Mouse (Mus musculus) retina, postnatal 1 day (tissue): Measurements from ENCODE around the gene Ggta1.

Experiments
- DNase-seq: peaks from one replicate; pipeline ENCODE4 v3.0.0-alpha.2; 2012

Ggta1 gene

DNA sequence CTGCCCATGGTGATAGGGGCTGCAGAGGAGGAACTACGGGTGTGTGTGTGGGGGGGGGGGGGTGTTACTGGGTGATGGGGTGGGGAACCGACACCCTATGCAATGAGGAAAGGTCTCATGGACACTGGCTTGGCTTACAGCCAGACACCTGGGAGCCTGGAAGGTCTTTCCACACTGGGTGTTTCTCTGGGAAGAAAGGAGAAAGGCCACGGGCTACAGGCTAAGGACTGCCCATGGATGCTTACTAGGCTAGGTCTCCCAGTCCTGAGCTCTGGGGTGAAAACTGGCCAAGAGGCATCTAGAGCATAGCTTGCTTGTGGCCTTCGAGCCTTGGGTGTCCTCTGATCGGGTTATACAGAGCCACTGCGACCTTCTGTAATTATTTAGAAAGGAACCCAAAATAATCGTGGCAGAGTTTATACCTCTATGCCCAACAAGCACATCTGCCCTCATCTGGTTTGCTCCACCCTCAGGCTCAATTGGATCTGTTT is at the start of gene Ggta1:
Gene Ggta1 (minus strand): TSS at position 441 of the 491 bp plus-strand sequence.
- DNase-seq, result peak; percentile 24

DNA sequence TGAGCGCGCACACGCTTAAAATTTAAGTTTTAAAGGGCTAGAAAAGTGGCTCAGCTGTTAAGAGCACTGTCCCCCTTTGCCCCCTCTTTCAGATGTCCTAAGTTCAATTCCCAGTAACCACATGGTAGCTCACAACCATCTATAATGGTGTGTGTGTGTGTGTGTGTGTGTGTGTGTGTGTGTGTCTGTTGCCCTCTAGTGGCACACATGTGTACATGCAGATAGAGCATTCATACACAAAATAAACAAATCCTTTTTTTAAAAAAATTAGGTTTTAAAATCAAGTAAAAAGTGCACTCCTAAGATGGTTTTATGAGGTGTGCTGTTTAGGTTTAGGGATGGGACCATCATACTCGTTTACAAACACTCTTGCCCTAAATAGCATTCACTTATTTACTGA is 49.2 kb upstream of the Ggta1 start:
- DNase-seq, result no peak

DNA sequence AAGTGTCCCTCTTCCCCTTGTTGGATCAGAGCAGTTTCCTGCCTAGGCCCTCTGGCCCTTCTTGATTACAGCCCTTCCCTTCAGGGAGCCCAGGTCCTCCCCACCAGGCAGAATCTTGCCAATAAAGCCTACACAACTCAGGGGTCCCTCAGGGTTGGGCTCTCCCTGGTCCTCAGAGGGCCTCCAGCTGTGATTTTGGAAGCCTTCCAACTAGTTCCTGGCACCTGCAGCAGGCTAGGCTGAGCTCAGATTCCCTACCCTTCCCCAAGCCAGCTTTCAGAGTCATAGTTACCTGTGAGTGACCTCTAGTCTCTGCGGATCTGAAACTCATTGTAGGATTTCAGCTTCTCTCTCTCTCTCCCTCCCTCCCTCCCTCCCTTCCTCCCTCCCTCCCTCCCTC is 47.9 kb upstream of the Ggta1 start:
- peak; percentile 19 for DNase-seq

DNA sequence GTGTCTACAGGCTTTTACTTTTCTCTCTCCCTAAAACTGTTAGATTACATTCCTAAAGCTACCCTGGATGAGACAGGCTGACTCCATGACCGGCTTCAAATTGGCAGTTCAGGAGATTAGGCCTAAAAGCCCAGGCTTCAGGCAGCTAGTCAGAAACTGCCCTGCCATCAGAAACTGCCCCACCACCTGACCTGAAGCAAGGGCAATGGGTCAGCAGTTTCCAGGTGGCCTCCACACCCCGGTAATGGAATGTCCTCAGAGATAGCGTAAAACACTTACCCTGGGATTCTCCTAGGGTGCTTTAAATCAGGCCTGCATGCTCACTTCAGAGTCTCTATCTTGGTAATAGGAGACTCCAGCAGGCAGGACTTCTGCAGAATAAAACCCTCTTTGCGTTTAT is 46.9 kb upstream of the Ggta1 start:
- DNase-seq, result no peak

DNA sequence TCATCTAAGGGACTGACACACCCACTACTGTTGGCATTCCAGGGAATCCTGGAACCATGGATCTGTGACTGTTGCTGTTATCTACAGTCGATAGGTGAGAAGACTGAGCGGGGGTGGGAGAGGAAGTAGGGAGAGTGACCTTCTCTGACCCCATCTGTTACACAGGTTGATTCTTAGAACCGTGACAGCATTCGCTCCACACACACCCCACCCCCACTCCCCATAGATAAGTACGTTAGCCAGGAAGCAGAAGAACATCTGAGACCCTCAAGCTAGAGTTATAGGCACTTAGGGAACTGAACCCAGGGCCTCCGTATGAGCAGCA is 46.3 kb upstream of the Ggta1 start:
- no peak for DNase-seq

DNA sequence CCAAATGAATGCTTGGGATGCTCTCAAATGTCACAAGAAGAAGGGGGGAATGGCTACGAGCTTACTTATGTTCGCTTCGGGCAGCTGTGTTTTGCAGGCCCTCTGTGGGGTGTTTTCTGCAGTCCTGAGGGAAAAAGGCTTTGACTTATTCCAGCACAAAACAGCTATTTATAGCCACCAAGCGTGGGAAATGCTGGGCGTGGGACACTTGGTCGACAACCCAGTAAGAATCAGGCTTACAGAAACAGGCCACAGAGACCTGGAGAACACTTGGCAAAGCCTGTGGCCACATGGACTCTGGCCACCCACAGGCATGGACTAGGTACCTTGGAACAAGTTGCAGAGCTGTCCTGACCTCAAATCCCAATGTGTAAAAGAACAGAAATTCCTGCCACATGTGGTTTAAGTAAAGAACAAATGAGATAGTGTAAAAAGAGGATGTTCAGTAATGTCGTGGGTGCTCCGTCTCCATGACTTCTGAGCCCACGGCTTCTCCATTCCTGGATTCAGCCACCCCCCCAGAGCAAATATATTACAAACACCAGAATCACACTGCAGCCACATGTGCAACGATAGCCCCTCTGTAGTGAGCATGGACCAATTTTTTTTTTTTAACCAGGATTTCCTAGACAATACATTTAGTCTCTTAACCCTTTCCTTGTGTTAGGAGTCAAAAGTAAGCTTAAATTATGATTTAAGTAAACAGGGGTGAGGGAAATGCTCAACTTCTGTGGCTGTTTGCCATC is 45.7 kb upstream of the Ggta1 start:
- DNase-seq, result no peak

GRCm38 (mm10) chr2:35507191-35507511 is 44.1 kb upstream of the Ggta1 start:
- peak; percentile 25 for DNase-seq

DNA sequence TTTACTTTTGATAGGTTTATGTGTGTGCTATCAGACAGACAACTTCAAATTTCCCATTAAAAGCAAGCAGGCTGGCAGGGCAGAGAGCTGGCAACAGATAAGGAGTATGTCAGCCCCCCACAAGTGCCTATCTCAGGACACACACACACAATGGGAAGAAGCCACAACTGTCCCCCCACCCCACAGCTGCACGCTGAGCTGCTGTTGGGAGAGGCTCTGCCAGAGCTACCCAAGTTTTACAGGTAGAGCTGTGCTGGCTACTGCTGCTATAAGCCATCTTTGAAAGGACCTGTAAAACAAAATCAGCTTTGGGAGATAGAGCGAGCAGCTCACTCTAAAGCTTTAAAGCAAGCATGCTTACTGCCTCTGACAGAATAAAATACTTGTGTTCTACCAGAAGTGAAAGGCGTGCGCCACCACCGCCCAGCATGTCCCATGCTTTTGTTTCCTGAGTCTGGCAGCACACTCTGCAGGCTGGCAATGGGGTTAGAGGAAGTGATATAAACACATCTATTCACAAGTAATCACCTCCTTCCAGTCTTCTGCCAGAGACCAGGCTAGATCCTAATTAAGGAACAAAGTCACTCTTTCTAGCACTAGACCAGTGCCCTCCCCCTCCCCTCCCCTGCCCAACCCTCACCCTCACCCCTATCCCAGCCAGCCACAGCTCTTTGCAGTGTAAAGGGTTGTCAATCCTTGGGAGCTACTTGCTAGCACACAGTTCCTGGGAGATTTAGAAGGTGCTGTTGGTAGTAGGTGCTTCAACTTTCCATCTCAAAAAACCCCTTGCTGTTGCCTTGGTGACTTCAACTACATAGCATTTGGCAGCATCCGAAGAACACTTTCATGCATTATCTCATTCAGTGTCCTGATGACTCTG is 43.5 kb upstream of the Ggta1 start:
- DNase-seq, result no peak

DNA sequence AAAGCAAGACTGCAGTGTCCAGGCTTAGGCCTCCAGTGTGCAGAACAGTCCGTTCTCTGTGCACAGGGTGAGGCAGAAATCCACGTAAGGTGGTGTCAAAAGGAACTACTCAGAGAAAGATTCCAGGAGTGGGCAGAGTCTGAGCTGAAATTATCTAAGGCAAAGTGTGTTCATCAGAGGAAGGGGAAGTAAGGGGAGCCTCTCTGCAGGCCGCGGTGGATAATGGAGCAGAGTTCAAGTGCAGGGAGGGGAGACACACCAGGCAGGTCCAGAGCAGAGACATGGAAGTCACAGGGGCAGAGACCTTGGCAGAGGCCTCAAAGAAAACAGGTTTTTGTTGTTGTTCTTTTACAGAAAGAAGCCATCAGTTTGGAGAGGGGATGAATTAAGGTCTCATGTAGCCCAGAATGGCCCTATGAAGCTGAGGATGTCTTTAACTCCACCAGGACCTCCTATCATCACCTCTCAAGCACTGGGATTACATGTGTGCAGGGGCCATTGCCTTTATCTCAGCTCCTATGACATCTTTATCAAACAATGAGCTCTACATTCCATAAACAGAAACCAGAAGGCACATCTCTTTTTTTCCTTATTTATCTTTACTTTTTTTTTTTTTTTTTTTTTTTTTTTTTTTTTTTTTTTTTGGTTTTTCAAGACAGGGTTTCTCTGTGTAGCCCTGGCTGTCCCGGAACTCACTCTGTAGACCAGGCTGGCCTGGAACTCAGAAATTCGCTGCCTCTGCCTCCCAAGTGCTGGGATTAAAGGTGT is 42.7 kb upstream of the Ggta1 start:
- no peak for DNase-seq

- no peak for DNase-seq
Measured at GRCm38 (mm10) chr2:35504417-35504776, 41.4 kb upstream of the Ggta1 start.

DNA sequence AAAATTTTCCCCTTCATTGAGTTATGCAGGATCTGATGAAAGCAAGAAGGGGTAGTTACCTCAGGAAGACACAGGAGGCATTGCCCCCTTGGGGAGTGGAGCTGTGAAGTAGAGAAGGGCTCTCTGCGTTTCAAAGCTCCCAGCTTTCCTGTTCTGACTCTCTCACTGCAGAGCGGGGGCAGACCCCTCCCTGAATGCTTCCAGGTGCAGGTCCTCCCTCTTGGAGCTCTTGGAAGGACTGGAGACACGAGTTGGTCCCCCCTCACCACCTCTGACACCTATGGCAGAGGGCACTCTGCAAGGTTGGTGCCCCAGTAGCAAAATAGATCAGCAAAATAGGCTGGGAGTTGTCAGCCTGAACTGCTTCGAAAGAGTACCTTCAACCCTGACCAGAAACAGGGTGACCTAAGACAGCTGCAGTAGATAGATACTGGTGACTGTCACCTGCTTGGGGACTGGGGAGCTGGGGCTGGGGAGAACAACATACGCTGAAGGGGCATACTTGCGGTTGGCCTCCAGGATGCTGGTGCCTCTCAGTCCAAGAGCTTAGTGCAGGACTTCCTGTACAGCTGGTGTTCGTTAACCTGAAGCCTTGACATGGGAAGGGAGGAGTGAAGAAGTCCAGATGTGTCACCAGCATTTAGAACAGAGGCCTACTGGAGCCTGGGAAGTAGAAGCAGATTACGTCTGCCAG is 40.8 kb upstream of the Ggta1 start:
- DNase-seq, result no peak

GRCm38 (mm10) chr2:35503021-35503722 is 40.1 kb upstream of the Ggta1 start:
- no peak for DNase-seq

DNA sequence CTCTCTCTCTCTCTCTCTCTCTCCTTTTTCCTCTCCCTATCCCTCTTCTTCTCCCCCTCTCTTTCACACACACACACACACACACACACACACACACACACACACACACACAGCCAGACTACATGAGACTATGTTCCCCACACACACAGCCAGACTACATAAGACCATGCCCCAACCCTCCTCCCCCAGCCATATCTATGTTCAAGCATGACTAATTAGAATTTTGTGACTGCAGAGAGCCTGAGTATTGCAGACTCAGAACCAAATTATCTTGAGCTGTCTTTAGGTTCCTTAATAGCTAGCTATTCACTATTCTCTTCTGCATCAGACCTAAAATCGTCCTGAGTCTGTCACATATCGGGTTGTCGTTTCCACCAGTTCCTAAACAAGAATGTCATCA is 39.5 kb upstream of the Ggta1 start:
- no peak for DNase-seq

DNA sequence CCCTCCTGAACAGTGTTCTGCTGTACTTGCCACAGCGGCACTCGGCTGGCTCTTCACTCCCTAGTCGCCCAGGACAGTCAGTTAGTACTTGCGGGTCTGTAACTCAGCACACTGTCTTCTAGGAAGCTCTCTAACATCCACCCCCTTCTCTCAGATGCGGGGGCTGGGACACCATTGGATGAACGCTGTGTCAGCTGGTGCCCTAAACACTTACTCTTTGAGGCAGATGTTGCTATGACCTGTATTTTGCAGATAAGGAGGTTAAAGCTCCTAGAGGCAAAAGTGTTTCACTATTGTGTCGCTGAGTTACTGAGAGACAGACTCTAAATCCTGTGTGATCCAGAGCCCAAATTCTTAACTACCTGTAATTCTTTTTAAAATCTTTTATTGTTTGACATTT is 36.4 kb upstream of the Ggta1 start:
- no peak for DNase-seq

DNA sequence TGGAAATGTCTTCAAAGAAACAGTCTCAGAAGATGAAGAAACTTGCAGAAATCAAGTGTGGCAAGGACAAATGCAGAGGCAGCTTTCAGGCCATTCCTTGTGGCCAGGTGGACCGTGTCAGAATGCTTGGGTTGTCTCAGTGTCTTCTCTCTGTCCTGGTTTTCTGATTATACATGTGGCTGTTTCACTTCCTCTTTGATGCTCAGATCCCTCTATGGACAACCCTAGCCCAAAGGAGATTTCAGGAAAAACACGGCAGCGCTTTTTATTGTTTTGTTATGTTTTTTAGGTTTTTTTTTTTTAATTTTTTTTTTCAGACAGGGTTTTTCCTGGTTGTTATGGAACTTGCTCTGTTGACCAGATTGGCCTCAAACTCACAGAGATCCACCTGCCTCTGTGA is 35.9 kb upstream of the Ggta1 start:
- DNase-seq, result no peak

DNA sequence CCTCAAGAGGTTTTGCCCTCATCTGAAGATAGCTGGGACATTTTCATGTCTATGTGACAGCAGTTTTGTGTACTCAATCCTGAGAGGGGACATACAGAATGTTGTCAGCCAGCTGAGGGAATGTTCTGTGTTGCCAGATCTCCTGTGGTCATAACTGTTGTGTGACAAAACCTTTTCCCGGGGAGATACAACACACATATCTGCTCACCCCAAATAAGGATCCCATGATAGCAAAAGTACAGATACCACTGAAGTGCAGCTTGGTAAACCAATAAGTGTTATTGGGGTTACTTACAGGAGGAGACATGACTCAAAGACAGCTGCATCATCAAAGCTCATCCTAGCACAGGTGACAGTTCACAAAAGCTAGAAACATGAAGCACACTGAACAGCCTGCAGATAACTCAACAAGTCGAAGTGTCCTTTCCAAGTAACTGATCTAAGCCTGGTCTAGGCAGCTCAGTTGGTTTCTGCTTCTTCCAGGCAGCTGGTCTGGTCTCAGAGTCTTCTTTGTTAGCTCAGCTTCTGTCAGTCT is 34.7 kb upstream of the Ggta1 start:
- no peak for DNase-seq

GRCm38 (mm10) chr2:35496279-35497013 is 33.4 kb upstream of the Ggta1 start:
- DNase-seq, result no peak

GRCm38 (mm10) chr2:35495486-35496278 is 32.7 kb upstream of the Ggta1 start:
- no peak for DNase-seq

GRCm38 (mm10) chr2:35493566-35493965 is 30.5 kb upstream of the Ggta1 start:
- no peak for DNase-seq

- DNase-seq, result no peak
Measured at GRCm38 (mm10) chr2:35491151-35491550, 28.1 kb upstream of the Ggta1 start.
